Mouse (Mus musculus) embryo, embryonic 9.5 days (tissue): ENCODE data around the gene Esr1.
"Not testable (repeated sequence)": the region's sequence is repeated elsewhere in the genome, so short reads cannot be mapped to it uniquely, and the experiment has no call there.

Experiments
- DNase-seq: peaks from one replicate; pipeline ENCODE4 v3.0.0-alpha.2; 2017; ENCODE audit errors: extremely low spot score

Esr1 gene

GRCm38 (mm10) chr10:4611386-4612155 lies at the start of gene Esr1:
Esr1 (plus strand) TSS chr10:4611593.
- no peak for DNase-seq

- DNase-seq, result no peak
Observed at GRCm38 (mm10) chr10:4565148-4565547, 46.2 kb upstream of the Esr1 start.

GRCm38 (mm10) chr10:4570778-4571177 lies 40.6 kb upstream of the Esr1 start:
- DNase-seq, result no peak

GRCm38 (mm10) chr10:4571304-4571703 lies 40.1 kb upstream of the Esr1 start:
- no peak for DNase-seq

- no peak for DNase-seq
Observed at GRCm38 (mm10) chr10:4581905-4582304, 29.5 kb upstream of the Esr1 start.

GRCm38 (mm10) chr10:4586691-4587090 lies 24.7 kb upstream of the Esr1 start:
- DNase-seq, result no peak

- DNase-seq, result no peak
Observed at GRCm38 (mm10) chr10:4589576-4589975, 21.8 kb upstream of the Esr1 start.

- no peak for DNase-seq
Observed at GRCm38 (mm10) chr10:4590956-4591355, 20.4 kb upstream of the Esr1 start.

GRCm38 (mm10) chr10:4593828-4594227 lies 17.6 kb upstream of the Esr1 start:
- DNase-seq, result no peak

- no peak for DNase-seq
Observed at GRCm38 (mm10) chr10:4597211-4597610, 14.2 kb upstream of the Esr1 start.

GRCm38 (mm10) chr10:4598244-4598842 lies 13.1 kb upstream of the Esr1 start:
- peak; percentile 27 for DNase-seq

- no peak for DNase-seq
Observed at GRCm38 (mm10) chr10:4598916-4599315, 12.5 kb upstream of the Esr1 start.

- no peak for DNase-seq
Observed at GRCm38 (mm10) chr10:4599591-4599990, 11.8 kb upstream of the Esr1 start.

- no peak for DNase-seq
Observed at GRCm38 (mm10) chr10:4600796-4601474, 10.5 kb upstream of the Esr1 start.

- DNase-seq, result not testable (repeated sequence)
Observed at GRCm38 (mm10) chr10:4601612-4602011, 9.8 kb upstream of the Esr1 start.

GRCm38 (mm10) chr10:4602466-4602865 lies 8.9 kb upstream of the Esr1 start:
- DNase-seq, result no peak

- no peak for DNase-seq
Observed at GRCm38 (mm10) chr10:4604527-4605209, 6.7 kb upstream of the Esr1 start.

- DNase-seq, result no peak
Observed at GRCm38 (mm10) chr10:4610234-4610633, 1.2 kb upstream of the Esr1 start.

- no peak for DNase-seq
Observed at GRCm38 (mm10) chr10:4612313-4613036, 1.1 kb downstream of the Esr1 start.

GRCm38 (mm10) chr10:4618026-4618425 lies 6.6 kb downstream of the Esr1 start:
- DNase-seq, result no peak

- DNase-seq, result no peak
Observed at GRCm38 (mm10) chr10:4618686-4619085, 7.3 kb downstream of the Esr1 start.

GRCm38 (mm10) chr10:4619426-4619825 lies 8.0 kb downstream of the Esr1 start:
- DNase-seq, result not testable (repeated sequence)
